Mouse (Mus musculus) spleen, adult 2 months (tissue): ENCODE data around the gene Tbc1d1. TPM values are rescaled to one million over a fixed set of nuclear protein-coding genes. Genes with fewer than 3 reads are reported as not detected.

Experiments
- DNase-seq, 2 experiments: peaks; one replicate each; pipeline versions ENCODE4 v3.0.0 to v3.0.0-alpha.2; 2012 to 2021; ENCODE audit warnings: low spot score in 2 of 2, low read depth in 1 of 2
- H3K27ac ChIP-seq: fragments of 200-500 bp; 2 replicates; pipeline ENCODE4 v1.5.1; 2012; ENCODE audit warnings: low read length, inconsistent platforms; ENCODE audit not compliant: insufficient read depth
- H3K27me3 ChIP-seq: fragments of 200-500 bp; 2 replicates; pipeline ENCODE4 v1.6.1; 2012; ENCODE audit warnings: mild to moderate bottlenecking, moderate library complexity, low read length, inconsistent platforms; ENCODE audit not compliant: control insufficient read depth, insufficient read depth
- H3K36me3 ChIP-seq: fragments of 200-500 bp; 2 replicates; pipeline ENCODE4 v1.6.1; 2012; ENCODE audit warnings: mild to moderate bottlenecking, low read length, inconsistent platforms; ENCODE audit not compliant: control insufficient read depth, insufficient read depth
- H3K4me1 ChIP-seq: fragments of 200-500 bp; 2 replicates; pipeline ENCODE4 v1.6.1; 2011; ENCODE audit warnings: inconsistent platforms; ENCODE audit not compliant: control insufficient read depth, insufficient read depth, insufficient read length
- H3K4me3 ChIP-seq: fragments of 200-500 bp; 2 replicates; pipeline ENCODE4 v1.5.1; 2011; ENCODE audit warnings: mild to moderate bottlenecking, inconsistent platforms; ENCODE audit not compliant: insufficient read depth, insufficient read length; ENCODE audit errors: extremely low read depth
- CTCF ChIP-seq: fragments of 200-500 bp; IDR thresholded peaks from 2 replicates; pipeline ENCODE4 v1.5.1; 2011; ENCODE audit warnings: mild to moderate bottlenecking, inconsistent platforms; ENCODE audit not compliant: insufficient read depth, insufficient read length, insufficient replicate concordance; ENCODE audit errors: extremely low read depth
- POLR2A ChIP-seq: fragments of 200-500 bp; IDR thresholded peaks from 2 replicates; pipeline ENCODE4 v1.6.1; 2011; ENCODE audit warnings: low read depth, low read length, inconsistent platforms
- WGBS: fragments of 180-500 bp; shearing (Covaris S2); methylation state at CpG from one replicate; pipeline ENCODE4 v1.1.7; 2018; 5-methylcytosine and 5-hydroxymethylcytosine counted together
- polyA plus RNA-seq: library from polyadenylated mRNA; depleted of rRNA; stranded (reverse); fragments of >200 nt; gene quantifications from 2 replicates; pipeline ENCODE4 v1.2.3, GENCODE M21; 2012

Gene Tbc1d1
- polyA plus RNA-seq, 1 experiment = 16.8 TPM

GRCm38 (mm10) chr5:64201071-64201470 is 45.0 kb downstream of the Tbc1d1 start:
- DNase-seq = no peak
- H3K4me1 ChIP-seq = no peaks in the 10 kb centered on the region; the same call in none of the 2 replicates
- H3K27ac ChIP-seq = no peak overlapping the region
- WGBS = 68% methylated on average over 5 of the region's 5 CpGs
- no peak overlapping the region for H3K4me3 ChIP-seq
- TF ChIP-seq POLR2A (no peak), CTCF (no peak)
- peaks cover 2% of the 10 kb centered on the region; the same call in 1 of the 2 replicates for H3K36me3 ChIP-seq
- H3K27me3 ChIP-seq = no peaks in the 10 kb centered on the region

DNA sequence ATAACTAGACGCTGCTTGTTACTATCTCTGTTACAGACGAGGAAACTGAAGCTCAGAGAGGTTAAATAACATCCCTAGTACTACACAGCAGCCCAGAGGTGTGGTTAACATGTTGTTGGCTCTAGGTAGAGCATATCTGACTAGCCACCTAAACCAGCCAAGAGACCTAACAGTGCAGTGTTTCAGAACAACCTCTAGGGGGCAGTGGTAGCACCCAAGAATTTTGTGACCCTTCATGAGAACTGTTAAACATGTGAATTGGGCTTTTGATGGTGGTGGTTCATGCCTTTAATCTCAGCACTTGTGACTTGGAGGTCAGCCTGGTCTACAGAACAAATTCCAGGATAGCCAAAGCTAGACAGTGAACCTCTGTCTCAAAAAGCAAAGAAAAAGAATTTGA is 46.2 kb downstream of the Tbc1d1 start:
- H3K4me1 ChIP-seq = no peaks in the 10 kb centered on the region; the same call in none of the 2 replicates
- H3K27ac ChIP-seq = no peak overlapping the region

DNA sequence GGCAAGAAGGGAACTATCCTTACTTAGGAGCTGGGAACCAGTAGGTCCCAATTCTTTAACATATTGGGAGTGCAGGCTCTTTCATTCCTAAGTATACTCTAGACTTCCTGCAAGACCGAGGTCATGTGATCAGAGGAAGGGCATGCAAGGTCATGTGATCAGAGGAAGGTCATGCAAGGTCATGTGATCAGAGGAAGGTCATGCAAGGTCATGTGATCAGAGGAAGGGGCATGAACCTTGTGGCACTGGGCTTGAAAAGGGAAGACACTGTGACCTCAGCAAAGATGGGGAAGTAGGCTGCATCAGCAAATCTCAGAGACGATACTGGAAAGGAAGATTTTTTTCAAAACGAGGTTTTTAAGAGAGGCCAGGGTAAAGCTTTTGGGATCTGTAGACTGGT is 49.5 kb downstream of the Tbc1d1 start:
- no peak overlapping the region for H3K4me3 ChIP-seq
- H3K36me3 ChIP-seq = peaks cover 2% of the 10 kb centered on the region; the same call in 1 of the 2 replicates
- TF ChIP-seq CTCF (no peak), POLR2A (no peak)
- WGBS = 24% methylated on average over 3 of the region's 3 CpGs
- H3K4me1 ChIP-seq = no peaks in the 10 kb centered on the region; the same call in none of the 2 replicates
- peak; percentile 41 to 61 for DNase-seq
- no peak overlapping the region for H3K27ac ChIP-seq
- H3K27me3 ChIP-seq = no peaks in the 10 kb centered on the region

More for the DNA sequence above, 46.2 kb downstream of the Tbc1d1 start:
- peak; percentile 34 to 36 for DNase-seq
- Histone ChIP-seq H3K27me3 (no peaks in the 10 kb centered on the region), H3K4me3 (no peak overlapping the region), H3K36me3 (peaks cover 2% of the 10 kb centered on the region; the same call in 1 of the 2 replicates)
- no peak for TF ChIP-seq POLR2A
- TF ChIP-seq CTCF = peak; percentile 62; the same call in 1 of the 2 replicates
- 58% methylated on average over 2 of the region's 2 CpGs for WGBS

GRCm38 (mm10) chr5:64206431-64206830 is 50.3 kb downstream of the Tbc1d1 start:
- Histone ChIP-seq H3K4me1 (peaks cover 3% of the 10 kb centered on the region), H3K27ac (no peak overlapping the region), H3K36me3 (peaks cover 2% of the 10 kb centered on the region; the same call in 1 of the 2 replicates), H3K4me3 (no peak overlapping the region), H3K27me3 (no peaks in the 10 kb centered on the region)
- no peak for TF ChIP-seq CTCF
- no peak for TF ChIP-seq POLR2A
- 86% methylated on average over 3 of the region's 3 CpGs for WGBS
- no peak for DNase-seq

GRCm38 (mm10) chr5:64206875-64207274 is 50.8 kb downstream of the Tbc1d1 start:
- Histone ChIP-seq H3K27me3 (no peaks in the 10 kb centered on the region), H3K36me3 (peaks cover 2% of the 10 kb centered on the region; the same call in 1 of the 2 replicates), H3K4me1 (peaks cover 8% of the 10 kb centered on the region), H3K4me3 (no peak overlapping the region), H3K27ac (no peak overlapping the region)
- TF ChIP-seq POLR2A (no peak), CTCF (no peak)
- no peak for DNase-seq
- WGBS = 93% methylated on average over 8 of the region's 8 CpGs

DNA sequence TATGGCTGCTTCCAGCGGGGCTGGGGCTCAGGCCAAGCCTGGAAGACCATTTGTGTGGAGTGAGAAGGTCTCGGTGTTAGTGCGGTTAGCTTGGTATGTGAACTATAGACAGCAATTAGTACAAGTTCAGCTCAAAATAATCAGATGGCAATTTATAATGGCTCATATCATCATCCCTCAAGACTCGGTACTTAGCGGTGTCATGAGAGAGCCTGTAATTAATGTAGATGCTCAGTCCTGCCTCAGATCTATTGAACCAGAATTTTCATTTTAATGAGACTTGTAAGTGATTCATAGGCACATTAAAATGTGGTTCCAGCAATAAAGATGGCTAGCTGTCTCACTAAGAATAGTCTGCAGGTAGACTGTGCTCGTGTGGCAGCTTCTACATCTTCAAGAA is 51.7 kb downstream of the Tbc1d1 start:
- Histone ChIP-seq H3K36me3 (peaks cover 2% of the 10 kb centered on the region; the same call in 1 of the 2 replicates), H3K4me1 (peaks cover 12% of the 10 kb centered on the region), H3K27ac (no peak overlapping the region), H3K4me3 (no peak overlapping the region), H3K27me3 (no peaks in the 10 kb centered on the region)
- TF ChIP-seq CTCF (no peak), POLR2A (no peak)
- 97% methylated on average over 6 of the region's 6 CpGs for WGBS
- no peak for DNase-seq

- 78% methylated on average over 4 of the region's 4 CpGs for WGBS
- peak overlapping the region; percentile 55; the same call in 1 of the 2 replicates for H3K27ac ChIP-seq
- peaks cover 13% of the 10 kb centered on the region for H3K4me1 ChIP-seq
- no peak for TF ChIP-seq CTCF
- TF ChIP-seq POLR2A = no peak
- no peak for DNase-seq
- no peaks in the 10 kb centered on the region for H3K36me3 ChIP-seq
- no peaks in the 10 kb centered on the region for H3K27me3 ChIP-seq
- no peak overlapping the region for H3K4me3 ChIP-seq
Measured at GRCm38 (mm10) chr5:64210817-64211216, 54.7 kb downstream of the Tbc1d1 start.
